Mouse (Mus musculus): Measurements from ENCODE around the gene Kcne3. TPM values are rescaled to one million over a fixed set of nuclear protein-coding genes. Genes with fewer than 3 reads are reported as not detected.

Kcne3 gene
- polyA plus RNA-seq, 1 experiment from 2014 or later: 2.4 TPM

- no peak overlapping the region for H3K27ac ChIP-seq (ENCODE audit: low read length)
- ATAC-seq (ENCODE audit: low read depth): no peak
- no peak overlapping the region for H3K4me3 ChIP-seq (ENCODE audit: low read length)
- H3K9me3 ChIP-seq (ENCODE audit: control insufficient read depth, low read length): no peaks in the 10 kb centered on the region
- H3K27me3 ChIP-seq (ENCODE audit: control insufficient read depth, insufficient read depth, low read depth, low read length): no peaks in the 10 kb centered on the region
- no peaks in the 10 kb centered on the region for H3K4me1 ChIP-seq (replicated peaks; ENCODE audit: control insufficient read depth, insufficient read depth, low read length)
- H3K36me3 ChIP-seq (ENCODE audit: control insufficient read depth, insufficient read depth, low read length): no peaks in the 10 kb centered on the region
- H3K4me2 ChIP-seq (ENCODE audit: low read depth, low read length): no peak overlapping the region
- 84% methylated on average over 3 of the region's 3 CpGs for WGBS
- no peak overlapping the region for H3K9ac ChIP-seq (ENCODE audit: low read length)
Observed at GRCm38 (mm10) chr7:100201191-100201590, 24.9 kb downstream of the Kcne3 start.

GRCm38 (mm10) chr7:100203616-100204015, 27.3 kb downstream of the Kcne3 start:
- no peak overlapping the region for H3K9ac ChIP-seq (ENCODE audit: low read length)
- H3K9me3 ChIP-seq (ENCODE audit: control insufficient read depth, low read length): no peaks in the 10 kb centered on the region
- WGBS: 57% methylated on average over 3 of the region's 3 CpGs
- H3K27me3 ChIP-seq (ENCODE audit: control insufficient read depth, insufficient read depth, low read depth, low read length): no peaks in the 10 kb centered on the region
- ATAC-seq (ENCODE audit: low read depth): no peak
- no peak overlapping the region for H3K27ac ChIP-seq (ENCODE audit: low read length)
- no peaks in the 10 kb centered on the region for H3K4me1 ChIP-seq (replicated peaks; ENCODE audit: control insufficient read depth, insufficient read depth, low read length)
- H3K4me2 ChIP-seq (ENCODE audit: low read depth, low read length): no peak overlapping the region
- H3K36me3 ChIP-seq (ENCODE audit: control insufficient read depth, insufficient read depth, low read length): no peaks in the 10 kb centered on the region
- H3K4me3 ChIP-seq (ENCODE audit: low read length): no peak overlapping the region

GRCm38 (mm10) chr7:100204871-100205270, 28.6 kb downstream of the Kcne3 start:
- WGBS: 72% methylated on average over 6 of the region's 6 CpGs
- Histone ChIP-seq H3K4me2 (ENCODE audit: low read depth, low read length) (no peak overlapping the region), H3K9me3 (ENCODE audit: control insufficient read depth, low read length) (no peaks in the 10 kb centered on the region)

DNA sequence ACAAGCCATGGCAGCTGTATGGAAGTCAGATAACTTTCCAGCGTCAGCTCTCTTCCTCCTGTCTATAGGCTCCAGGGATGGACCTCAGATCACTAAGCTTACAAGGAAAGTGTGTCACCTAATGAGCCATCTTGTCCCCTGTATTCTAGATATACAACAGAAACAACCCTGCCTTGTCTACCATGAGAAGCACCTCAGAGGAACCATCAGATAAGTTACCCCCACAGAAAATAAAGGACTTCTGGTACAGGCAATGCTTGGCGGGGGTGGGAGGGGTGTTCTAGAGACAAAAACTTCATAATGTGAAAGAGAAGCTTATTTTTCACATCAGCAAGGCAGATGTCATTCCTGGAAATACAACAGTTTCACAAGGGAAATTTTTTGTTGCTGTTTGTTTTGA, 29.8 kb downstream of the Kcne3 start:
- no peak for ATAC-seq (ENCODE audit: low read depth)
- no peak overlapping the region for H3K4me2 ChIP-seq (ENCODE audit: low read depth, low read length)
- no peaks in the 10 kb centered on the region for H3K27me3 ChIP-seq (ENCODE audit: control insufficient read depth, insufficient read depth, low read depth, low read length)
- H3K9ac ChIP-seq (ENCODE audit: low read length): no peak overlapping the region
- H3K4me1 ChIP-seq (replicated peaks; ENCODE audit: control insufficient read depth, insufficient read depth, low read length): no peaks in the 10 kb centered on the region
- no peak overlapping the region for H3K27ac ChIP-seq (ENCODE audit: low read length)
- H3K4me3 ChIP-seq (ENCODE audit: low read length): no peak overlapping the region
- no peaks in the 10 kb centered on the region for H3K36me3 ChIP-seq (ENCODE audit: control insufficient read depth, insufficient read depth, low read length)
- WGBS: 82% methylated on average over 2 of the region's 2 CpGs
- H3K9me3 ChIP-seq (ENCODE audit: control insufficient read depth, low read length): no peaks in the 10 kb centered on the region

More at GRCm38 (mm10) chr7:100204871-100205270, 28.6 kb downstream of the Kcne3 start:
- no peak overlapping the region for H3K27ac ChIP-seq (ENCODE audit: low read length)
- H3K4me3 ChIP-seq (ENCODE audit: low read length): no peak overlapping the region
- H3K27me3 ChIP-seq (ENCODE audit: control insufficient read depth, insufficient read depth, low read depth, low read length): no peaks in the 10 kb centered on the region
- H3K36me3 ChIP-seq (ENCODE audit: control insufficient read depth, insufficient read depth, low read length): no peaks in the 10 kb centered on the region
- no peaks in the 10 kb centered on the region for H3K4me1 ChIP-seq (replicated peaks; ENCODE audit: control insufficient read depth, insufficient read depth, low read length)
- ATAC-seq (ENCODE audit: low read depth): no peak
- H3K9ac ChIP-seq (ENCODE audit: low read length): no peak overlapping the region

- ATAC-seq (ENCODE audit: low read depth): no peak
Observed at GRCm38 (mm10) chr7:100207886-100208285, 31.6 kb downstream of the Kcne3 start.

GRCm38 (mm10) chr7:100214310-100214709, 38.0 kb downstream of the Kcne3 start:
- no peak for ATAC-seq (ENCODE audit: low read depth)
- Histone ChIP-seq H3K27ac (ENCODE audit: low read length) (no peak overlapping the region), H3K4me1 (replicated peaks; ENCODE audit: control insufficient read depth, insufficient read depth, low read length) (no peaks in the 10 kb centered on the region; the same call in 1 of the 2 replicates), H3K36me3 (ENCODE audit: control insufficient read depth, insufficient read depth, low read length) (no peaks in the 10 kb centered on the region), H3K27me3 (ENCODE audit: control insufficient read depth, insufficient read depth, low read depth, low read length) (no peaks in the 10 kb centered on the region), H3K9me3 (ENCODE audit: control insufficient read depth, low read length) (no peaks in the 10 kb centered on the region), H3K9ac (ENCODE audit: low read length) (no peak overlapping the region), H3K4me3 (ENCODE audit: low read length) (no peak overlapping the region), H3K4me2 (ENCODE audit: low read depth, low read length) (no peak overlapping the region)
- 56% methylated on average over 4 of the region's 4 CpGs for WGBS

More at GRCm38 (mm10) chr7:100207886-100208285, 31.6 kb downstream of the Kcne3 start:
- no peaks in the 10 kb centered on the region for H3K27me3 ChIP-seq (ENCODE audit: control insufficient read depth, insufficient read depth, low read depth, low read length)
- H3K36me3 ChIP-seq (ENCODE audit: control insufficient read depth, insufficient read depth, low read length): no peaks in the 10 kb centered on the region
- no peak overlapping the region for H3K4me3 ChIP-seq (ENCODE audit: low read length)
- H3K9me3 ChIP-seq (ENCODE audit: control insufficient read depth, low read length): no peaks in the 10 kb centered on the region
- H3K27ac ChIP-seq (ENCODE audit: low read length): no peak overlapping the region
- H3K4me1 ChIP-seq (replicated peaks; ENCODE audit: control insufficient read depth, insufficient read depth, low read length): no peaks in the 10 kb centered on the region
- H3K4me2 ChIP-seq (ENCODE audit: low read depth, low read length): no peak overlapping the region
- no peak overlapping the region for H3K9ac ChIP-seq (ENCODE audit: low read length)

DNA sequence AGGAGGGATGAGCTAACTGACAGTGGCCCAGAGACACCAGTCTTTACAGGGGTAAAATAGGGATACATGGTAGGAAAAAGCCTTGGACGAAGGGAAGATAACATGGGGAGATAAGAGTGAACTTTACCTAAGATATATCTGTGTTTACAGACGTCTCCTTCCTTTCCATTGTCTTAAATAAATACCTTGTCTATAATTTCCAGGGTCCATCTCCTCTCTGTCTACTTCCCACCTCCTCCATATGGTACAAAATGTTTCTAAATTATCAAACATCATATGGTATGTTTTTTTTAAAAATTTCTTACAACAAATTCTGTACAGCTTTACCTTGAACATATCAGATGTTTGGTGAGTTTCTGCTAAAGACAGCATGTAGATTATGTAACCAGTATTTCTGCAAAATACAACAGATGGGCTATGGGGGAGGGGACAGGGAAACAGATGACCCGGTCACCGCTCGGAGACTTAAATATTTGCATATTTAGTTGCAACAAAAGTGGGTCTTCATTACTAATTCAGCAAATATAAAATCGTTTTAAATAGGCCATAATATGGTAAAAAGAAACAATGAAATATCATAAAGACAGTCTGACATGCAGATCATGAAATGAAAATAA, 38.9 kb downstream of the Kcne3 start:
- ATAC-seq (ENCODE audit: low read depth): no peak

GRCm38 (mm10) chr7:100215976-100216375, 39.7 kb downstream of the Kcne3 start:
- no peak overlapping the region for H3K9ac ChIP-seq (ENCODE audit: low read length)
- no peaks in the 10 kb centered on the region; the same call in 1 of the 2 replicates for H3K4me1 ChIP-seq (replicated peaks; ENCODE audit: control insufficient read depth, insufficient read depth, low read length)
- no peaks in the 10 kb centered on the region for H3K9me3 ChIP-seq (ENCODE audit: control insufficient read depth, low read length)
- 55% methylated on average over 10 of the region's 10 CpGs for WGBS
- no peak for ATAC-seq (ENCODE audit: low read depth)
- H3K27ac ChIP-seq (ENCODE audit: low read length): no peak overlapping the region
- no peaks in the 10 kb centered on the region for H3K27me3 ChIP-seq (ENCODE audit: control insufficient read depth, insufficient read depth, low read depth, low read length)
- no peak overlapping the region for H3K4me3 ChIP-seq (ENCODE audit: low read length)
- H3K4me2 ChIP-seq (ENCODE audit: low read depth, low read length): no peak overlapping the region
- no peaks in the 10 kb centered on the region for H3K36me3 ChIP-seq (ENCODE audit: control insufficient read depth, insufficient read depth, low read length)

More for the DNA sequence above, 38.9 kb downstream of the Kcne3 start:
- H3K9me3 ChIP-seq (ENCODE audit: control insufficient read depth, low read length): no peaks in the 10 kb centered on the region
- H3K27ac ChIP-seq (ENCODE audit: low read length): no peak overlapping the region
- no peaks in the 10 kb centered on the region for H3K36me3 ChIP-seq (ENCODE audit: control insufficient read depth, insufficient read depth, low read length)
- 40% methylated on average over 6 of the region's 6 CpGs for WGBS
- no peaks in the 10 kb centered on the region; the same call in 1 of the 2 replicates for H3K4me1 ChIP-seq (replicated peaks; ENCODE audit: control insufficient read depth, insufficient read depth, low read length)
- H3K4me2 ChIP-seq (ENCODE audit: low read depth, low read length): no peak overlapping the region
- no peaks in the 10 kb centered on the region for H3K27me3 ChIP-seq (ENCODE audit: control insufficient read depth, insufficient read depth, low read depth, low read length)
- no peak overlapping the region for H3K4me3 ChIP-seq (ENCODE audit: low read length)
- H3K9ac ChIP-seq (ENCODE audit: low read length): no peak overlapping the region

DNA sequence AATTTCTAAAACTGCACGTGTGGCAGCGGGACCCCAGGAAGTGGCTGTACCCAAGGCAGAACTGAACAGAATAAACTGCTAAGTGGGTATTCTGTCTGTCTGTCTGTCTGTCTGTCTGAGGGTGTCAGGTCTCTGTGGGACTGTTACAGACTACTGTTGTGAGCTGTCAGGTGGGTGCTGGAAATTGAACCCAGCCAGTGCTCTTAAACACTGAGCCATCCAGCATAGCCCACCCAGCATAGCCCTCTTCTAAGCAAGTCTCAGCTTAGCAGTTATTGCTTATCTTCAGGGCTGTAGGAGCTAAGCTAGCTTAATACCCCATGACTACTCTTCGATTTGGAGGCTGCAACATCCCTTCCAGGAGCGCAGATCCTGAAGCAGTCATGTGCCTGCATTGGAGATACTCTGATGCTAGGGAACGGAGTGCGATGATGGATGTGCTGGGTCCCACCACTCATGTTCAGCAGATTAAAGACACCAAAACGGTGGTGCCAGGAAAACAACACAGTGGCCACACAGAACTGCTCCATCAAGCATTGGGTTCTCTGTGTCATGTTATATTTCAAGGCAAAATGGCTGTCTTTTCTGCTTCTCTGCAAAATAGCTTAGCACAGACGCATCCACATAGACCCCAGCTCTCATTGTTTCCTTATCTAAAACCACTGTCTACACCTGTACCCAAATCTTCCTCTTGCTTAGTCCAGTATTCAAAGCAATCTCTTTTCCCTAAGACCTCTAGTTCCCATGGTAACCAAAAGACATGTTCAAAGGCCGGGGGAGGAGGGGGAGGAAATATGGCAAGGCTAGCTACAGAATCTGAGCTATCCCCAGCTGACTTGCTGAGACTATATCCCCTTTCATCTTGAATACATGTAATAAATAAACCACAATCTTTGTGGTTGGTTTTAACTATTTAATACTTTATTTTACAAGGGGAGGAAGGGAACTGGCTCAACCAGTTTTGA, 40.6 kb downstream of the Kcne3 start:
- Histone ChIP-seq H3K36me3 (ENCODE audit: control insufficient read depth, insufficient read depth, low read length) (no peaks in the 10 kb centered on the region), H3K4me2 (ENCODE audit: low read depth, low read length) (no peak overlapping the region), H3K9me3 (ENCODE audit: control insufficient read depth, low read length) (no peaks in the 10 kb centered on the region), H3K27me3 (ENCODE audit: control insufficient read depth, insufficient read depth, low read depth, low read length) (no peaks in the 10 kb centered on the region), H3K4me1 (replicated peaks; ENCODE audit: control insufficient read depth, insufficient read depth, low read length) (no peaks in the 10 kb centered on the region; the same call in 1 of the 2 replicates), H3K9ac (ENCODE audit: low read length) (no peak overlapping the region), H3K27ac (ENCODE audit: low read length) (no peak overlapping the region), H3K4me3 (ENCODE audit: low read length) (no peak overlapping the region)
- no peak for ATAC-seq (ENCODE audit: low read depth)
- 65% methylated on average over 9 of the region's 9 CpGs for WGBS

Data from lung, embryonic 16.5 days (tissue).